Mouse (Mus musculus): Measurements from ENCODE around the gene Pus1.
A peak's percentile ranks its signal among the peaks of the same experiment; 100 is the strongest.
"Not testable (repeated sequence)": the region's sequence is repeated elsewhere in the genome, so short reads cannot be mapped to it uniquely, and the experiment has no call there.

The Pus1 gene

GRCm38 (mm10) chr5:110781529-110782238, 1.2 kb upstream of the Pus1 start:
- no peak for DNase-seq (ENCODE audit: low spot score in 2 of 2)

- no peak for DNase-seq (ENCODE audit: low spot score in 2 of 2)
Measured at GRCm38 (mm10) chr5:110780761-110781528, 486 bp upstream of the Pus1 start.

GRCm38 (mm10) chr5:110779276-110779997, 1.0 kb downstream of the Pus1 start:
- DNase-seq (ENCODE audit: low spot score in 2 of 2), result no peak

- DNase-seq (ENCODE audit: low spot score in 2 of 2), result no peak
Measured at GRCm38 (mm10) chr5:110778263-110778662, 2.2 kb downstream of the Pus1 start.

- no peak for DNase-seq (ENCODE audit: low spot score in 2 of 2)
Measured at GRCm38 (mm10) chr5:110776141-110776540, 4.3 kb downstream of the Pus1 start.

- no peak for DNase-seq (ENCODE audit: low spot score in 2 of 2)
Measured at GRCm38 (mm10) chr5:110774511-110774910, 5.9 kb downstream of the Pus1 start.

GRCm38 (mm10) chr5:110772945-110773344, 7.5 kb downstream of the Pus1 start:
- not testable (repeated sequence) for DNase-seq (ENCODE audit: low spot score in 2 of 2)

GRCm38 (mm10) chr5:110770448-110771158, 9.9 kb downstream of the Pus1 start, which contains the start of gene Ep400:
TSS of gene Ep400 (minus strand) at chr5:110770717.
- peak; percentile 99 to 100 for DNase-seq (ENCODE audit: low spot score in 2 of 2)

- DNase-seq (ENCODE audit: low spot score in 2 of 2), result peak in 1 of 2 experiments; percentile 38
Measured at GRCm38 (mm10) chr5:110770031-110770445, 10.4 kb downstream of the Pus1 start.

- DNase-seq (ENCODE audit: low spot score in 2 of 2), result no peak
Measured at GRCm38 (mm10) chr5:110769272-110769671, 11.2 kb downstream of the Pus1 start.

- DNase-seq (ENCODE audit: low spot score in 2 of 2), result no peak
Measured at GRCm38 (mm10) chr5:110763890-110764289, 16.6 kb downstream of the Pus1 start.

GRCm38 (mm10) chr5:110745021-110745420, 35.4 kb downstream of the Pus1 start:
- no peak for DNase-seq (ENCODE audit: low spot score in 2 of 2)

- no peak for DNase-seq (ENCODE audit: low spot score in 2 of 2)
Measured at GRCm38 (mm10) chr5:110739496-110740275, 40.8 kb downstream of the Pus1 start.

- DNase-seq (ENCODE audit: low spot score in 2 of 2), result no peak
Measured at GRCm38 (mm10) chr5:110735606-110736005, 44.9 kb downstream of the Pus1 start.

- no peak for DNase-seq (ENCODE audit: low spot score in 2 of 2)
Measured at GRCm38 (mm10) chr5:110733231-110733823, 47.1 kb downstream of the Pus1 start.

- DNase-seq (ENCODE audit: low spot score in 2 of 2), result no peak
Measured at GRCm38 (mm10) chr5:110731227-110731626, 49.2 kb downstream of the Pus1 start.

GRCm38 (mm10) chr5:110727850-110728249, 52.6 kb downstream of the Pus1 start:
- no peak for DNase-seq (ENCODE audit: low spot score in 2 of 2)
